Comparison of ENCODE assay signal across 8 mouse cellular contexts in the genomic region with DNA sequence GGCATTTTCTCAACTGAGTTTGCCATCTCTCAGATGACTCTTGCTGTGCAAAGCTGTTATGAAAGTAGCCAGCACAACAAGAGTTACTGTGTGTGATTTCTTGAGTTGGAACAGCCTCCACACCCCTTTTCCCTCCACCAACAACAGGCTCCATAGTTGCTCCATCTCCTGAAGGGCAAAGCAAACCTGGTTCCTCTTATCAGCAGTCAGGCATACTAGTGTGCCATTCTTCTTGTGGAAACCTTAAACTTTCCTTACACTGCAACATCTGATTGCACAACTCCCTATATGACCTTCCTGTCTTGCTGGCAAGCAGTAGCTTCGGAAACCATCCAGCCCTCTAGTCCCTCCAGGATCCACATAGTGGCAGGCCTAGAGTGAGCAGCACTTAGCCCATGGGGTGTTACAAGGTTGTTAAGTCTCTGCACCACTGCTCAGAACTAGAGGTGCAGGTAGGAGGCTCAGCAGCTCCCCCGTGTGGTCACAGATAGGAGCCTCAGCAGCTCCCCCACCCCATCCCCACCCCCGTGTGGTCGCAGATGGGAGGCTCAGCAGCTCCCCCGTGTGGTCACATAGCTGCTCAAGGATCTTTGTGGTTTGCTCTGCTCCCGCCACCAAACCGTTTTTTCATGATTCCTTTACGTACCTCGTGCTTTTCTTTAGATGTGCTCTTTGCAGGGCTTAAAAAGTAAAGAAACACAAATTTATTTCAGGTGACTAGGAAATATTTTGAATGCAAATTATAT. TPM values are rescaled to one million over a fixed set of nuclear protein-coding genes. Genes with fewer than 3 reads are reported as not detected.
A peak's percentile ranks its signal among the peaks of the same experiment; 100 is the strongest.
DNase-seq lines count a peak whose midpoint lies in the region; ATAC-seq and TF ChIP-seq lines count a peak whose summit lies in the region.

No protein-coding gene starts in this region.

- no peak overlapping the region for H3K4me3 ChIP-seq in forebrain, postnatal 0 days (ENCODE audit: low read depth, low read length)
- no peak overlapping the region for H3K4me3 ChIP-seq in hindbrain, embryonic 10.5 days
- no peak overlapping the region for H3K4me3 ChIP-seq in lung, embryonic 16.5 days (ENCODE audit: low read length)

- H3K4me1 ChIP-seq in forebrain, postnatal 0 days (ENCODE audit: insufficient read depth): no peaks in the 10 kb centered on the region
- no peaks in the 10 kb centered on the region for H3K4me1 ChIP-seq in hindbrain, embryonic 10.5 days (replicated peaks)
- H3K4me1 ChIP-seq in lung, embryonic 16.5 days (replicated peaks; ENCODE audit: control insufficient read depth, insufficient read depth, low read length): no peaks in the 10 kb centered on the region

- H3K9me3 ChIP-seq in forebrain, postnatal 0 days (ENCODE audit: low read length): no peaks in the 10 kb centered on the region
- H3K9me3 ChIP-seq in hindbrain, embryonic 10.5 days: no peaks in the 10 kb centered on the region
- no peaks in the 10 kb centered on the region for H3K9me3 ChIP-seq in lung, embryonic 16.5 days (ENCODE audit: control insufficient read depth, low read length)

- WGBS in forebrain, postnatal 0 days: 11% methylated on average over 9 of the region's 9 CpGs
- WGBS in hindbrain, embryonic 10.5 days: 18% methylated on average over 9 of the region's 9 CpGs
- 14% methylated on average over 9 of the region's 9 CpGs for WGBS in lung, embryonic 16.5 days

- no peaks in the 10 kb centered on the region for H3K36me3 ChIP-seq in forebrain, postnatal 0 days (ENCODE audit: insufficient read depth)
- H3K36me3 ChIP-seq in hindbrain, embryonic 10.5 days: no peaks in the 10 kb centered on the region
- no peaks in the 10 kb centered on the region for H3K36me3 ChIP-seq in lung, embryonic 16.5 days (ENCODE audit: control insufficient read depth, insufficient read depth, low read length)

- H3K27me3 ChIP-seq in forebrain, postnatal 0 days (ENCODE audit: insufficient read depth, low read length): no peaks in the 10 kb centered on the region
- no peaks in the 10 kb centered on the region for H3K27me3 ChIP-seq in hindbrain, embryonic 10.5 days (ENCODE audit: insufficient read depth, poor library complexity, severe bottlenecking)
- no peaks in the 10 kb centered on the region for H3K27me3 ChIP-seq in lung, embryonic 16.5 days (ENCODE audit: control insufficient read depth, insufficient read depth, low read depth, low read length)

- no peak overlapping the region for H3K9ac ChIP-seq in forebrain, postnatal 0 days
- H3K9ac ChIP-seq in lung, embryonic 16.5 days (ENCODE audit: low read length): no peak overlapping the region

- peak; percentile 50 for DNase-seq in MEL-GATA-1-ER (ENCODE audit: extremely low read depth, low read depth)
- peak; percentile 33 for DNase-seq in cerebellum, adult 11-12 months
- peak; percentile 86 for DNase-seq in forebrain, postnatal 0 days
- DNase-seq in hindbrain, embryonic 10.5 days (ENCODE audit: low spot score): peak; percentile 87
- DNase-seq in layer of hippocampus, adult 9-11 months: peak; percentile 66
- DNase-seq in ovary, postnatal 36 days (ENCODE audit: low spot score): peak; percentile 76
- peak; percentile 89 for DNase-seq in thymus, postnatal 25 days

- no peak overlapping the region for H3K4me2 ChIP-seq in forebrain, postnatal 0 days (ENCODE audit: low read depth)
- no peak overlapping the region for H3K4me2 ChIP-seq in lung, embryonic 16.5 days (ENCODE audit: low read depth, low read length)

- no peak overlapping the region for H3K27ac ChIP-seq in forebrain, postnatal 0 days (ENCODE audit: low read depth, low read length)
- H3K27ac ChIP-seq in hindbrain, embryonic 10.5 days: no peak overlapping the region
- no peak overlapping the region for H3K27ac ChIP-seq in lung, embryonic 16.5 days (ENCODE audit: low read length)

- peak; percentile 92 for ATAC-seq in forebrain, postnatal 0 days
- peak; percentile 89 for ATAC-seq in lung, embryonic 16.5 days (ENCODE audit: low read depth)

- TF ChIP-seq CTCF in forebrain, postnatal 0 days (IDR thresholded peaks at IDR 0.05; ENCODE audit: low read depth): peak; percentile 89

RNA-seq across cellular contexts. Expression of gene Gm26661, which starts 25.6 kb away (rescaled TPM):
- not detected in 2 replicates for total RNA-seq in forebrain, postnatal 0 days (2014; rRNA removed)
- not detected in 2 replicates for polyA plus RNA-seq in forebrain, postnatal 0 days (2015; fragmentation: Nextera tagmentation; extraction: Ambion mirVana)
- not detected in 2 replicates for polyA plus RNA-seq in hindbrain, embryonic 10.5 days (2016; fragmentation: Nextera tagmentation; extraction: Ambion mirVana)
- polyA plus RNA-seq in lung, embryonic 16.5 days (2015; fragmentation: Nextera tagmentation; extraction: Ambion mirVana): not detected in 2 replicates

RNA-seq across cellular contexts. Expression of gene Flnb, which starts 52.0 kb away (rescaled TPM):
- total RNA-seq in forebrain, postnatal 0 days (2014; rRNA removed): 18.6 and 22.5 TPM in 2 replicates
- 1.3 and 2.3 TPM in 2 replicates for polyA plus RNA-seq in forebrain, postnatal 0 days (2015; fragmentation: Nextera tagmentation; extraction: Ambion mirVana)
- polyA plus RNA-seq in hindbrain, embryonic 10.5 days (2016; fragmentation: Nextera tagmentation; extraction: Ambion mirVana): 17.2 and 19.8 TPM in 2 replicates
- 15.2 and 16.0 TPM in 2 replicates for polyA plus RNA-seq in lung, embryonic 16.5 days (2015; fragmentation: Nextera tagmentation; extraction: Ambion mirVana)

Comparison
In these comparisons a context has a peak if more than half of its experiments do, and no peak if none do; other contexts are left out.
1. DNase-seq: peak in every context shown above with its lines; median percentile 89 in thymus, postnatal 25 days; 87 in hindbrain, embryonic 10.5 days; 86 in forebrain, postnatal 0 days; 76 in ovary, postnatal 36 days; 66 in layer of hippocampus, adult 9-11 months; 50 in MEL-GATA-1-ER; 33 in cerebellum, adult 11-12 months.